Mouse (Mus musculus): ENCODE measurements at regions not wholly inside any gene's neighbourhood (a gene's known extent, or its start where the extent isn't known, plus 50 kb on each side); places are given as distances from the start of the nearest gene placed in this dataset.

GRCm38 (mm10) chr10:96786903-96787571 lies 170.2 kb downstream of the Btg1 start:
- no peak for DNase-seq

GRCm38 (mm10) chr10:96787572-96787946 lies 170.8 kb downstream of the Btg1 start:
- DNase-seq, result no peak

GRCm38 (mm10) chr10:96788352-96789016 lies 171.7 kb downstream of the Btg1 start:
- no peak for DNase-seq

GRCm38 (mm10) chr10:96797116-96797515 lies 180.3 kb downstream of the Btg1 start:
- DNase-seq, result no peak

- DNase-seq, result no peak
These were observed 184.0 kb downstream of the Btg1 start for GRCm38 (mm10) chr10:96800801-96801200.

GRCm38 (mm10) chr10:96804030-96804784 lies 187.4 kb downstream of the Btg1 start:
- DNase-seq, result no peak

- no peak for DNase-seq
These were observed 189.8 kb downstream of the Btg1 start for GRCm38 (mm10) chr10:96806579-96806978.

- DNase-seq, result no peak
These were observed 205.0 kb downstream of the Btg1 start for GRCm38 (mm10) chr10:96821852-96822251.

- DNase-seq, result no peak
These were observed 205.8 kb downstream of the Btg1 start for GRCm38 (mm10) chr10:96822344-96823335.

- DNase-seq, result no peak
These were observed 209.5 kb downstream of the Btg1 start for GRCm38 (mm10) chr10:96826234-96826788.

- DNase-seq, result no peak
These were observed 211.2 kb downstream of the Btg1 start for GRCm38 (mm10) chr10:96827971-96828370.

- DNase-seq, result no peak
These were observed 211.9 kb downstream of the Btg1 start for GRCm38 (mm10) chr10:96828581-96829246.

- DNase-seq, result no peak
These were observed 214.3 kb downstream of the Btg1 start for GRCm38 (mm10) chr10:96831071-96831470.

- no peak for DNase-seq
These were observed 220.4 kb downstream of the Btg1 start for GRCm38 (mm10) chr10:96837230-96837629.

- DNase-seq, result no peak
These were observed 224.3 kb downstream of the Btg1 start for GRCm38 (mm10) chr10:96841128-96841527.

- no peak for DNase-seq
These were observed 225.2 kb downstream of the Btg1 start for GRCm38 (mm10) chr10:96841956-96842355.

GRCm38 (mm10) chr10:96845906-96846305 lies 229.1 kb downstream of the Btg1 start:
- DNase-seq, result no peak

GRCm38 (mm10) chr10:96847028-96847427 lies 230.2 kb downstream of the Btg1 start:
- no peak for DNase-seq

GRCm38 (mm10) chr10:96847433-96848165 lies 230.8 kb downstream of the Btg1 start:
- no peak for DNase-seq

- DNase-seq, result no peak
These were observed 231.7 kb downstream of the Btg1 start for GRCm38 (mm10) chr10:96848496-96848895.

- no peak for DNase-seq
These were observed 243.6 kb downstream of the Btg1 start for GRCm38 (mm10) chr10:96860366-96860765.

Measured in liver (tissue).